Mouse (Mus musculus) bone marrow, adult 2 months (tissue): Measurements from ENCODE around the gene Taf10. TPM values are rescaled to one million over a fixed set of nuclear protein-coding genes. Genes with fewer than 3 reads are reported as not detected.

ENCODE experiments used
- H3K27ac ChIP-seq: fragments of 200-500 bp; 2 replicates; pipeline ENCODE4 v1.5.1; 2012; ENCODE audit warnings: low read depth, mild to moderate bottlenecking, control low read depth, inconsistent platforms, low read length; ENCODE audit not compliant: control insufficient read depth, poor library complexity, insufficient read depth
- H3K4me1 ChIP-seq: fragments of 200-500 bp; 2 replicates; pipeline ENCODE4 v1.6.1; 2011; ENCODE audit warnings: low read length; ENCODE audit not compliant: control insufficient read depth, insufficient read depth
- H3K4me3 ChIP-seq: fragments of 200-500 bp; replicated peaks from 2 replicates; pipeline ENCODE3; 2011; ENCODE audit warnings: mild to moderate bottlenecking, low read depth, low read length, control low read depth; ENCODE audit not compliant: control insufficient read depth
- CTCF ChIP-seq: fragments of 200-500 bp; IDR thresholded peaks from 2 replicates; pipeline ENCODE4 v1.5.1; 2011; ENCODE audit warnings: low read length, control low read depth; ENCODE audit not compliant: control insufficient read depth, insufficient read depth
- POLR2A ChIP-seq: fragments of 200-500 bp; IDR thresholded peaks from 2 replicates; pipeline ENCODE4 v1.6.1; 2011; ENCODE audit warnings: low read depth, mild to moderate bottlenecking, control low read depth, low read length, borderline replicate concordance; ENCODE audit not compliant: control insufficient read depth
- whole genome bisulfite sequencing: fragments of 180-500 bp; shearing (Covaris S2); methylation state at CpG from one replicate; pipeline ENCODE4 v1.1.7; 2018; 5-methylcytosine and 5-hydroxymethylcytosine counted together
- polyA plus RNA-seq: library from polyadenylated mRNA; stranded (reverse); fragments of >200 nt; gene quantifications from 2 replicates; pipeline ENCODE4 v1.2.4, GENCODE M21; 2011; ENCODE audit warnings: low replicate concordance; ENCODE audit not compliant: missing spikeins, insufficient read depth, insufficient read length

Taf10 gene
- 152 and 185 TPM in 2 replicates for polyA plus RNA-seq

GRCm38 (mm10) chr7:105743926-105744590 is at the start of gene Taf10:
TSS of gene Taf10 (minus strand) at chr7:105744361.
- peak within 1 kb of the TSS; percentile 87 for H3K4me3 ChIP-seq
- TF ChIP-seq CTCF (no peak; the same call in 1 of the 2 replicates), POLR2A (peak; percentile 81)
- WGBS: under 1% methylated on average over 67 of the region's 67 CpGs

DNA sequence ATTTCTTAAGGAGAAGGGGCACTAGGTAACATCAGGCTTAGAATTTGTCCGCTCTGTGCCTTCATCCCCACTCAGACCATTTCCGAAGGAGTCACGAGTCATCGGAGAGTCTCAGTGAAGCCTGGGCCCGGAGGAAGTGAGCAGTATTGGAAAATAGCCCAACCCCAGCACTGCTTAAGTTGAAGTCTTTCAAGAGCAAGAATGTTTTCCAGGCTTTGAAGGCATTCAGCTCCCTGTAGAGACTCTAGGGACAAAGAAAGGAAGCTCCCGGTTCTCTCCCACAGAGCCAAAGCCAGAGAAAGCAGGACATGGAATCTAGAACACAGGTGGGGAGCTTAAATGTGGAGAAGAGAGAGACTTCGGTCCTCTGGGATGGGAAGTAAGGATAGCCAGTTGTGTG is 49.5 kb upstream of the Taf10 start:
- 86% methylated on average over 7 of the region's 7 CpGs for WGBS
- H3K4me3 ChIP-seq: no peak overlapping the region
- no peak overlapping the region for H3K27ac ChIP-seq
- H3K4me1 ChIP-seq: no peaks in the 10 kb centered on the region
- no peak for TF ChIP-seq CTCF
- no peak for TF ChIP-seq POLR2A

More at GRCm38 (mm10) chr7:105743926-105744590, at the start of gene Taf10:
- Histone ChIP-seq H3K27ac (peak within 1 kb of the TSS; percentile 91), H3K4me1 (peaks cover 2% of the 10 kb centered on the region)

- Histone ChIP-seq H3K4me3 (no peak overlapping the region), H3K4me1 (no peaks in the 10 kb centered on the region), H3K27ac (no peak overlapping the region)
- TF ChIP-seq CTCF (no peak), POLR2A (no peak)
- 83% methylated on average over 1 of the region's 1 CpGs for WGBS
Observed at GRCm38 (mm10) chr7:105791147-105791546, 47.0 kb upstream of the Taf10 start.

DNA sequence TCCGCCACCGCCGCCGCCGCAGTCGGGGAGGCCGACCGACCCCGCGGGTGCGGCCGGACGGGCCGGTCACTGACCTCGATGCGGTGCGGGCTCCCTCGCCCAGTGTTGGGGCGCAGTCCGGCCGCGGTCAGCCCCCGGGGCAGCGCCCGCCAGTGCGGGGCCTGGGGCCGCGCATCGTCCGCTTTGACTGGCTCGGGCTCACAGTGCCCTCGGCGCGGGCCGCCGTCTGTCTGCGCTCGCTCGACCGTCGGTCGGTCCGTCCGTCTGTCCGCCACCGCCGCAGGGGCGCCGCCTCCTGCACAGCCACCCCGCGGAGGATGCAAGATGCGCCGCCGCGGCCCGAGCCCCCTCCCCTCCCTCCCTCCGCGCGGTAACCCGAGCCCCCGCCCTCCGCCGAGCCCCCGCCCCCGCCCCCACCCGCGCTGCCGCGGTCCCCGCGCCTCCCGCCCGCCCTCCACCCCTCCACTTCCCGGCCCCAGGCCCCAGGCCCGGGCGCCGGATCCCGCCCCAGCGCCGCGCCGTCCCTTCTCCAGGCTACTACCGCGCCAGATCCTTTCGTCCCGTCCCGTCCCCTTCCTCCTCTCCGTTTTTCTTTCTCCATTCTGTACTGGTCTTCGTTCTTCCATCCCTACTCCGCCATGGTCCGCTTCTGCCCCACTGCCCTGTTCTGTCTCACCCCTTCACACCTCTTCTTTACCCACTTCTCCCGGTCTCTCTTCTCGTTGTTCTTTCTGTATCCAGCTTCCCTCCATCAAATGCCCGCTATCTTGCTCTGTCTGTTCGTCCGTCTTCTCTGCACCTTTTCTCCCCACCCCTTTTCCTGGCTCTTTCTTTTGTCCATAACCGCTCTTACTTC is 43.4 kb upstream of the Taf10 start, which contains the start of gene Dchs1:
Dchs1 (minus strand) TSS at position 370 of the 856 bp plus-strand sequence.
- WGBS: 5% methylated on average over 69 of the region's 97 CpGs
- peak within 1 kb of the TSS; percentile 42 for H3K4me3 ChIP-seq

DNA sequence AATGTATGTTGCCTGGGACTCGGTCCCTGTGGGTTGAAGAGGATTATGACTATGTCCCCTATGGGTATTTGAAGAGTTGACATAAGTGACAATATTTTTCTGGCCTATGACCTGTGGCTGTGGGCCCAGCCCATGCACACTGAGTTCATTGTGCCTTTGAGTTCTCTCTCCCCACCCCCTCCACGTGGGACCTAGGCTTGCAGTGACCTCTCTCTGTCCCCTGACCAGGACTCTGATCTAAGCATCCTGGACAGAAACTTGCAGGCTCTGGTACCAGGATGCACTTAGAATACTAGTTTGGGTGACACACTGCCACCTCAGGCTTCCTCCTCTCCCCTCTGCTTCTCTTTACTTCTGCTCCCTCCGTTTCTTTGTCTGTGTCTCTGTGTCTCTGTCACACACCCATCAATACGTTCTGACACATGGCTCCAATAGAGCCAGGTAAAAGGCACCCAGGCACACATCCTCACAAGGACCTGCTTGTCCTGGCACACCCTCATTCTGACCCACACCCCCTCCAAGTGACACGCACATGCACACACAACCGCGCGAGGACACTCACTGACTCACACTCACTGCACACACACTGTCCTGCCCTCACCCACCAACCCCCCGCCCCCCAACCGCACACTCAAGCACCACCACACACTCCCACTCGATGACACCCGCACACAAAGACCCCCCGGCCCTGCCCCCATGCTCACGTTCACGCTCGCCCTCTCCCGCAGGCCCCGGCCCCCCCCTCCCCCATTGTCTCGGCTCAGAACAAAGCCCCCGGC is 42.5 kb upstream of the Taf10 start:
- 32% methylated on average over 20 of the region's 20 CpGs for WGBS
- no peak for TF ChIP-seq POLR2A
- no peak for TF ChIP-seq CTCF
- Histone ChIP-seq H3K4me3 (no peak overlapping the region), H3K4me1 (no peaks in the 10 kb centered on the region), H3K27ac (no peak overlapping the region)

More for the DNA sequence above, 43.4 kb upstream of the Taf10 start, which contains the start of gene Dchs1:
- Histone ChIP-seq H3K4me1 (no peaks in the 10 kb centered on the region), H3K27ac (no peak within 1 kb of the TSS)
- TF ChIP-seq CTCF: no peak
- no peak for TF ChIP-seq POLR2A

- Histone ChIP-seq H3K27ac (no peak overlapping the region), H3K4me1 (no peaks in the 10 kb centered on the region), H3K4me3 (no peak overlapping the region)
- WGBS: 64% methylated on average over 4 of the region's 4 CpGs
- no peak for TF ChIP-seq POLR2A
- TF ChIP-seq CTCF: no peak
Observed at GRCm38 (mm10) chr7:105784556-105784955, 40.4 kb upstream of the Taf10 start.

DNA sequence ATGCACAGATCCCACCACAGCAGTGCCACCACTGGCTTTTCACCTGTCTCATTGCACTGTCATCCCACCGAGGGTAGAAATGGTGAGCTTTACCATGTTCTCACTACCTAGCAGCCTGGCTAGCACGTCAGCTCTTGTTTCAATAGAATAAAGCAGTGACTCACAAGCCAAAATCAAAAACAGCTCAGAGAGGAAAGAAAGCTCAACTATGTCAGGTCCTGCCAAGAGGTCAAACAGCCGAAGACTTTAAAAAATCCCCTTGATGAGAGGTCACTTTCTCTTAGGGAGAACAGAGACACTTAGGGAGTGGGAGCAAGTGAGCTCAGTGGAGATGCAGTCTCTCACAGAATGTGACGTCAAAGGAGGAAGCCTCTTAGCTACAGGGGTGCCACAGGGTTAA is 39.7 kb upstream of the Taf10 start:
- Histone ChIP-seq H3K4me3 (no peak overlapping the region), H3K4me1 (no peaks in the 10 kb centered on the region), H3K27ac (no peak overlapping the region)
- WGBS: 63% methylated on average over 4 of the region's 4 CpGs
- no peak for TF ChIP-seq CTCF
- TF ChIP-seq POLR2A: no peak
